Mouse (Mus musculus) embryonic facial prominence, embryonic 14.5 days (tissue): ENCODE measurements at regions not wholly inside any gene's neighbourhood (a gene's known extent, or its start where the extent isn't known, plus 50 kb on each side); places are given as distances from the start of the nearest gene placed in this dataset.

Source experiments
- ATAC-seq: fragments of 200-750 bp; cut with Nextera tagmentation; 2 replicates; pipeline ENCODE4 v1.8.0; 2017; ENCODE audit warnings: low read depth, moderate number of reproducible peaks, moderate TSS enrichment
- DNase-seq: peaks from one replicate; pipeline ENCODE4 v3.0.0-alpha.2; 2015; ENCODE audit warnings: low spot score
- H3K27ac ChIP-seq: fragments of 300-500 bp; sonication (generic); replicated peaks from 2 replicates; pipeline ENCODE4 v1.5.1; 2014; ENCODE audit warnings: low read depth, mild to moderate bottlenecking, low read length, moderate library complexity
- H3K27me3 ChIP-seq: fragments of 300-500 bp; sonication (generic); replicated peaks from 2 replicates; pipeline ENCODE4 v1.6.1; 2014; ENCODE audit warnings: low read length; ENCODE audit not compliant: control insufficient read depth, insufficient read depth
- H3K36me3 ChIP-seq: fragments of 300-500 bp; sonication (generic); 2 replicates; pipeline ENCODE4 v1.6.1; 2014; ENCODE audit warnings: low read length, mixed read lengths; ENCODE audit not compliant: control insufficient read depth, insufficient read depth
- H3K4me1 ChIP-seq: fragments of 300-500 bp; sonication (generic); 2 replicates; pipeline ENCODE4 v1.6.1; 2014; ENCODE audit warnings: antibody characterized with exemption, low read length; ENCODE audit not compliant: control insufficient read depth, insufficient read depth
- H3K4me2 ChIP-seq: fragments of 300-500 bp; sonication (generic); 2 replicates; pipeline ENCODE4 v1.6.1; 2014; ENCODE audit warnings: low read depth, mild to moderate bottlenecking, low read length, moderate library complexity, mixed read lengths
- H3K4me3 ChIP-seq: fragments of 300-500 bp; sonication (generic); 2 replicates; pipeline ENCODE4 v1.5.1; 2014; ENCODE audit warnings: low read depth, mild to moderate bottlenecking, low read length
- H3K9ac ChIP-seq: fragments of 300-500 bp; sonication (generic); 2 replicates; pipeline ENCODE4 v1.6.1; 2014; ENCODE audit warnings: low read depth, mild to moderate bottlenecking, low read length, moderate library complexity, mixed read lengths
- H3K9me3 ChIP-seq: fragments of 300-500 bp; sonication (generic); 2 replicates; pipeline ENCODE4 v1.6.1; 2016; ENCODE audit warnings: low read length; ENCODE audit not compliant: control insufficient read depth
- WGBS: fragments of 180-500 bp; shearing (Covaris S2); extraction: QIAGEN DNeasy Blood & Tissue Kit; methylation state at CpG from one replicate; pipeline ENCODE4 v1.1.7; 2014; 5-methylcytosine and 5-hydroxymethylcytosine counted together

- DNase-seq (no peak), ATAC-seq (no peak)
- WGBS = 88% methylated on average over 7 of the region's 11 CpGs
- Histone ChIP-seq H3K9me3 (peaks cover 7% of the 10 kb centered on the region), H3K9ac (no peak overlapping the region), H3K4me1 (no peaks in the 10 kb centered on the region), H3K4me3 (no peak overlapping the region), H3K4me2 (no peak overlapping the region), H3K27me3 (no peaks in the 10 kb centered on the region), H3K36me3 (no peaks in the 10 kb centered on the region), H3K27ac (no peak overlapping the region)
Observed at GRCm38 (mm10) chr1:13513761-13514160, 2099.9 kb downstream of the A830018L16Rik start.
